Mouse (Mus musculus) MEL (cell line): ENCODE measurements at regions not wholly inside any gene's neighbourhood (a gene's known extent, or its start where the extent isn't known, plus 50 kb on each side); places are given as distances from the start of the nearest gene placed in this dataset.

Source experiments
- DNase-seq: peaks from one replicate; pipeline ENCODE4 v3.0.0; 2011; ENCODE audit warnings: low read depth, low spot score
- H3K27ac ChIP-seq: 2 replicates; pipeline ENCODE4 v1.5.1; 2012; ENCODE audit warnings: low read depth, mild to moderate bottlenecking, control low read depth, low read length, moderate library complexity; ENCODE audit not compliant: control insufficient read depth
- H3K27me3 ChIP-seq, 2 experiments: fragments of 150-350 bp in 1 of 2; sonication (generic) in 1 of 2; 2 replicates each; pipeline ENCODE4 v1.6.1; 2012; ENCODE audit warnings: low read length in 2 of 2, mild to moderate bottlenecking in 2 of 2, improper control_type of control experiment in 1 of 2, moderate library complexity in 1 of 2; ENCODE audit not compliant: insufficient read depth in 2 of 2, control insufficient read depth in 1 of 2
- H3K36me3 ChIP-seq, 2 experiments: 2 replicates each; pipeline ENCODE4 v1.6.1; 2012 to 2014; ENCODE audit warnings: low read length in 2 of 2, improper control_type of control experiment in 1 of 2, inconsistent platforms in 1 of 2, mild to moderate bottlenecking in 1 of 2; ENCODE audit not compliant: insufficient read depth in 2 of 2, control insufficient read depth in 1 of 2
- H3K4me1 ChIP-seq, 2 experiments: fragments of 150-350 bp in 1 of 2; sonication (generic) in 1 of 2; 2 replicates each; pipeline ENCODE4 v1.6.1; 2012; ENCODE audit warnings: low read length in 2 of 2, improper control_type of control experiment in 1 of 2, mild to moderate bottlenecking in 1 of 2; ENCODE audit not compliant: insufficient read depth in 2 of 2, control insufficient read depth in 1 of 2
- H3K4me3 ChIP-seq, 2 experiments: fragments of 150-350 bp in 1 of 2; sonication (generic) in 1 of 2; 2 replicates each; pipeline ENCODE4 v1.5.1; 2012; ENCODE audit warnings: low read depth in 2 of 2, low read length in 2 of 2, mild to moderate bottlenecking in 2 of 2, moderate library complexity in 2 of 2, control low read depth in 1 of 2, improper control_type of control experiment in 1 of 2; ENCODE audit not compliant: control insufficient read depth in 1 of 2, insufficient read depth in 1 of 2
- H3K79me2 ChIP-seq: 2 replicates; pipeline ENCODE4 v1.6.1; 2012; ENCODE audit warnings: mild to moderate bottlenecking, low read length, moderate library complexity; ENCODE audit not compliant: control insufficient read depth, poor library complexity, insufficient read depth
- H3K9ac ChIP-seq: 2 replicates; pipeline ENCODE4 v1.6.1; 2012; ENCODE audit warnings: low read depth, mild to moderate bottlenecking, control low read depth, low read length, moderate library complexity; ENCODE audit not compliant: control insufficient read depth, poor library complexity, severe bottlenecking
- H3K9me3 ChIP-seq: fragments of 150-350 bp; sonication (generic); replicated peaks from 2 replicates; pipeline ENCODE4 v1.6.1; 2012; ENCODE audit warnings: mild to moderate bottlenecking, low read length, improper control_type of control experiment, moderate library complexity; ENCODE audit not compliant: insufficient read depth
- CHD1 ChIP-seq: IDR thresholded peaks from 2 replicates; pipeline ENCODE4 v1.6.1; 2012; ENCODE audit warnings: low read depth, mild to moderate bottlenecking, inconsistent platforms, low read length, improper control_type of control experiment
- CTCF ChIP-seq, 3 experiments: IDR thresholded peaks in 2 of 3; conservative IDR thresholded peaks in 1 of 3; 2 replicates each; pipeline ENCODE4 v1.5.1; 2011 to 2012; ENCODE audit warnings: low read length in 3 of 3, low read depth in 2 of 3, mild to moderate bottlenecking in 2 of 3, improper control_type of control experiment in 1 of 3, inconsistent platforms in 1 of 3, mixed read lengths in 1 of 3, moderate library complexity in 1 of 3; ENCODE audit not compliant: control insufficient read depth in 1 of 3, insufficient read depth in 1 of 3, poor library complexity in 1 of 3, severe bottlenecking in 1 of 3
- E2F4 ChIP-seq: IDR thresholded peaks from 2 replicates; pipeline ENCODE4 v1.6.1; 2011; ENCODE audit warnings: low read depth, low read length, improper control_type of control experiment, borderline replicate concordance
- GABPA ChIP-seq: IDR thresholded peaks from 2 replicates; pipeline ENCODE4 v1.6.1; 2012; ENCODE audit warnings: low read depth, mild to moderate bottlenecking, inconsistent platforms, low read length, improper control_type of control experiment, moderate library complexity
- GATA1 ChIP-seq: IDR thresholded peaks from 2 replicates; pipeline ENCODE4 v1.6.1; 2011; ENCODE audit warnings: low read depth, low read length, improper control_type of control experiment
- KAT2A ChIP-seq: conservative IDR thresholded peaks from 2 replicates; pipeline ENCODE4 v1.6.1; 2012; ENCODE audit warnings: low read depth, low read length, improper control_type of control experiment, inconsistent platforms
- MAX ChIP-seq: IDR thresholded peaks from 2 replicates; pipeline ENCODE4 v1.6.1; 2011; ENCODE audit warnings: low read length, improper control_type of control experiment
- MAZ ChIP-seq: IDR thresholded peaks from 2 replicates; pipeline ENCODE4 v1.6.1; 2012; ENCODE audit warnings: low read depth, mild to moderate bottlenecking, inconsistent platforms, low read length, improper control_type of control experiment
- MEF2A ChIP-seq: IDR thresholded peaks from 2 replicates; pipeline ENCODE4 v1.6.1; 2014; ENCODE audit warnings: low read depth, mild to moderate bottlenecking, inconsistent platforms, low read length, improper control_type of control experiment; ENCODE audit not compliant: poor library complexity, insufficient replicate concordance, severe bottlenecking; ENCODE audit errors: extremely low read depth
- MXI1 ChIP-seq: IDR thresholded peaks from 2 replicates; pipeline ENCODE4 v1.6.1; 2011; ENCODE audit warnings: mild to moderate bottlenecking, low read depth, low read length, improper control_type of control experiment
- NELFE ChIP-seq: IDR thresholded peaks from 2 replicates; pipeline ENCODE4 v1.6.1; 2011; ENCODE audit warnings: low read depth, low read length, improper control_type of control experiment
- POLR2AphosphoS2 ChIP-seq: IDR thresholded peaks from 2 replicates; pipeline ENCODE4 v1.6.1; 2011; ENCODE audit warnings: low read length, improper control_type of control experiment
- POLR2AphosphoS5 ChIP-seq: IDR thresholded peaks from 2 replicates; pipeline ENCODE4 v1.6.1; 2012; ENCODE audit warnings: low read depth, borderline replicate concordance, mild to moderate bottlenecking, inconsistent platforms, low read length, moderate library complexity, mixed read lengths
- RAD21 ChIP-seq: IDR thresholded peaks from 2 replicates; pipeline ENCODE4 v1.6.1; 2011; ENCODE audit warnings: mild to moderate bottlenecking, low read depth, low read length, improper control_type of control experiment
- RCOR1 ChIP-seq: IDR thresholded peaks from 2 replicates; pipeline ENCODE4 v1.6.1; 2012; ENCODE audit warnings: low read depth, mild to moderate bottlenecking, inconsistent platforms, low read length, improper control_type of control experiment
- SIN3A ChIP-seq: IDR thresholded peaks from 2 replicates; pipeline ENCODE4 v1.6.1; 2012; ENCODE audit warnings: low read length, improper control_type of control experiment, inconsistent platforms
- SMC3 ChIP-seq: IDR thresholded peaks from 2 replicates; pipeline ENCODE4 v1.6.1; 2011; ENCODE audit warnings: low read depth, low read length, improper control_type of control experiment
- TAL1 ChIP-seq: IDR thresholded peaks from 2 replicates; pipeline ENCODE4 v1.6.1; 2012; ENCODE audit warnings: mild to moderate bottlenecking, inconsistent platforms, low read length, moderate library complexity, mixed read lengths
- TBP ChIP-seq: IDR thresholded peaks from 2 replicates; pipeline ENCODE4 v1.8.0; 2011; ENCODE audit warnings: low read depth, low read length, improper control_type of control experiment
- TCF12 ChIP-seq: IDR thresholded peaks from 2 replicates; pipeline ENCODE4 v1.6.1; 2014; ENCODE audit warnings: low read depth, mild to moderate bottlenecking, inconsistent platforms, low read length, improper control_type of control experiment, moderate library complexity
- UBTF ChIP-seq: IDR thresholded peaks from 2 replicates; pipeline ENCODE4 v1.6.1; 2012; ENCODE audit warnings: low read depth, mild to moderate bottlenecking, inconsistent platforms, low read length, improper control_type of control experiment, moderate library complexity, borderline replicate concordance; ENCODE audit not compliant: insufficient read depth
- USF1 ChIP-seq: IDR thresholded peaks from 2 replicates; pipeline ENCODE4 v1.6.1; 2014; ENCODE audit warnings: low read depth, mild to moderate bottlenecking, inconsistent platforms, low read length, improper control_type of control experiment, moderate library complexity
- ZC3H11A ChIP-seq: IDR thresholded peaks from 2 replicates; pipeline ENCODE4 v1.6.1; 2012; ENCODE audit warnings: low read depth, mild to moderate bottlenecking, inconsistent platforms, low read length, improper control_type of control experiment
- ZKSCAN1 ChIP-seq: IDR thresholded peaks from 2 replicates; pipeline ENCODE4 v1.6.1; 2012; ENCODE audit warnings: low read depth, mild to moderate bottlenecking, inconsistent platforms, low read length, improper control_type of control experiment, moderate library complexity
- ZNF384 ChIP-seq: IDR thresholded peaks from 2 replicates; pipeline ENCODE4 v1.6.1; 2012; ENCODE audit warnings: low read depth, mild to moderate bottlenecking, inconsistent platforms, low read length, improper control_type of control experiment

DNA sequence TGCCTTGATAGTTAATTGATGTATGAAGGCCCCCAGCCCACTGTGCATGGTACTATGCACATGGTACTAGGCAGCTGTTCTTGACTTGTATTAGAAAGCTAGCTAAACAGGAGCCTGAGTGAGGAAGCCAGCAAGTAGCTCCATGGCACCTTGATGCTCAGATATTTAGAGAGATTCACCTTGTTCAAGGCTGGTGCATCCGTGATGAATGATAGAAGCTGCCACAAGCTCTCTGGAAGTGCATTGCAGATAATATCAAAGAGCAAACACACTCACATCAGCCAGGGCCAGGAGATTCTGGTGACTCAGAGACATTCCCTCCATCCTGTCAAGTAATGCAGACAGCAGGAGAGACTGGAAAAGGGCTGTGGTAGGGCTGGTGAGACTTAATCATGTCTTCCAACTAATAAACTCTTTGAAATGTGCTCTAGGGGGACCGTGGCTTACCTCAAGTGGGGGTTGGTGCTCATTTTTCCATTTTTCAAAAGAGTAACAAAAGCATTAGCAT is 166.1 kb downstream of the Qdpr start:
- Histone ChIP-seq H3K4me3 (no peak overlapping the region), H3K27me3 (no peaks in the 10 kb centered on the region), H3K9me3 (no peaks in the 10 kb centered on the region), H3K4me1 (peaks cover 2 to 3% of the 10 kb centered on the region in 2 experiments; a peak in 1 of 4 replicates), H3K27ac (no peak overlapping the region), H3K36me3 (peaks cover 0 to 4% of the 10 kb centered on the region in 2 experiments; a peak in 2 of 4 replicates), H3K79me2 (no peaks in the 10 kb centered on the region), H3K9ac (no peak overlapping the region)
- TF ChIP-seq RCOR1, result no peak
- no peak for TF ChIP-seq ZNF384
- TF ChIP-seq TBP, result no peak
- no peak for TF ChIP-seq SMC3
- TF ChIP-seq TAL1, result no peak
- no peak for TF ChIP-seq GABPA
- DNase-seq, result no peak

DNA sequence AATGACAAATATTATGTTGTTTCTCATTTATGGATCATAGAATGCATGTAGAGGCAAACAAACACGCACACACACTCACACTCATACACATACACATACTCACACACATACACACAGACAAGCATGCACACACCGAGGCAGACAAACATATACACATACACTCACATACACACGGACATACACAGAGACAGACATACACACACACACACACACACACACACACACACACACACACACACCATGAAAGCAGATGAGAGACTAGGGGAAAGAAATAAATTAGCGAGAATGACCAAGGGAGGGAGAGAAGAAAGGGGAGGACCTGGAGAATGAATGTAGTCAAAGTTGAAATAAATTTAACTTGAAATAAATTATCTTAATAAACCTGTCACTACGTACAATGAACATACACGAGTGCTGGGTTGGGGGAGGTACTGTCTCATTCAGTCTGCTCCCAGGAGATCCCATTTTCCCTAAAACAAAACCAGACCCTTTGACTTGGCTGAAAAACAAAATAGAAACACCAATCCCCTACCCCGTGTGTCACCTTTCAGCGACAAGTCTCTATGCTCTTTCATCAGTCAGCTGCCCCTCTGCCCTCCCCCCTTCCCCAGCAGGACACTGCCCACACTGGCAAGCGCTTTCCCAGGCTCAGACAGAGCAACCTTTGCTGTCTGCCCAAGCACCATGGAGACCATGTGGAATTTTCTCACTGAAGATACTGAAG is 167.7 kb downstream of the Qdpr start:
- Histone ChIP-seq H3K27ac (no peak overlapping the region), H3K4me1 (peaks cover 0 to 2% of the 10 kb centered on the region in 2 experiments; a peak in 1 of 4 replicates), H3K9me3 (no peaks in the 10 kb centered on the region), H3K4me3 (no peak overlapping the region), H3K27me3 (no peaks in the 10 kb centered on the region), H3K36me3 (peaks cover 0 to 7% of the 10 kb centered on the region in 2 experiments; a peak in 2 of 4 replicates), H3K79me2 (no peaks in the 10 kb centered on the region), H3K9ac (no peak overlapping the region)
- DNase-seq, result no peak
- TF ChIP-seq POLR2AphosphoS2 (no peak), RCOR1 (no peak), MEF2A (no peak), E2F4 (no peak), POLR2AphosphoS5 (no peak)

- H3K4me3 ChIP-seq, result no peak overlapping the region
- H3K9me3 ChIP-seq, result no peaks in the 10 kb centered on the region
- TF ChIP-seq GATA1, result peak; percentile 86
- TF ChIP-seq CHD1, result no peak
- 0 out of 2 replicates have a peak, but pooled peaks have one; percentile 25 for TF ChIP-seq MAX
- TF ChIP-seq ZC3H11A, result peak; percentile 93
- TF ChIP-seq USF1, result no peak
- TF ChIP-seq RCOR1, result no peak
- TF ChIP-seq CTCF (IDR thresholded peaks at IDR 0.05 in 2 of 3, conservative IDR thresholded peaks at IDR 0.05 in 1 of 3; ENCODE audit: control insufficient read depth in 1 of 3, insufficient read depth in 1 of 3, low read depth in 2 of 3, low read length in 3 of 3, poor library complexity in 1 of 3, severe bottlenecking in 1 of 3), result peak; percentile 63 to 92 (median 89)
- TF ChIP-seq RAD21, result peak; percentile 97
- TF ChIP-seq KAT2A, result no peak
- no peak for TF ChIP-seq ZKSCAN1
- no peak for TF ChIP-seq MEF2A
- no peak for TF ChIP-seq MAZ
- TF ChIP-seq MXI1, result no peak
- no peak for TF ChIP-seq UBTF
- TF ChIP-seq SMC3, result peak; percentile 94
- TF ChIP-seq NELFE, result no peak
- no peak for TF ChIP-seq TCF12
- no peak for TF ChIP-seq SIN3A
- no peaks in the 10 kb centered on the region for H3K79me2 ChIP-seq
- no peaks in the 10 kb centered on the region for H3K27me3 ChIP-seq
- H3K9ac ChIP-seq, result no peak overlapping the region; the same call in 1 of the 2 replicates
- no peak overlapping the region for H3K27ac ChIP-seq
- peaks cover 0 to 7% of the 10 kb centered on the region in 2 experiments; a peak in 2 of 4 replicates for H3K36me3 ChIP-seq
- peaks cover 0 to 2% of the 10 kb centered on the region in 2 experiments; a peak in 1 of 4 replicates for H3K4me1 ChIP-seq
- peak; percentile 87 for DNase-seq
These were observed 171.5 kb downstream of the Qdpr start for GRCm38 (mm10) chr5:45278571-45278970.
